Mouse (Mus musculus) mature B cell (primary cell): ENCODE measurements around the gene Fastkd1.
"Not testable (repeated sequence)": the region's sequence is repeated elsewhere in the genome, so short reads cannot be mapped to it uniquely, and the experiment has no call there.

ENCODE experiments used
- in situ Hi-C: fragments of 300-500 bp; cut with MboI; formaldehyde crosslinking; loops from 2 replicates; pipeline ENCODE4 v1.14.3; 2019

Gene Fastkd1

DNA sequence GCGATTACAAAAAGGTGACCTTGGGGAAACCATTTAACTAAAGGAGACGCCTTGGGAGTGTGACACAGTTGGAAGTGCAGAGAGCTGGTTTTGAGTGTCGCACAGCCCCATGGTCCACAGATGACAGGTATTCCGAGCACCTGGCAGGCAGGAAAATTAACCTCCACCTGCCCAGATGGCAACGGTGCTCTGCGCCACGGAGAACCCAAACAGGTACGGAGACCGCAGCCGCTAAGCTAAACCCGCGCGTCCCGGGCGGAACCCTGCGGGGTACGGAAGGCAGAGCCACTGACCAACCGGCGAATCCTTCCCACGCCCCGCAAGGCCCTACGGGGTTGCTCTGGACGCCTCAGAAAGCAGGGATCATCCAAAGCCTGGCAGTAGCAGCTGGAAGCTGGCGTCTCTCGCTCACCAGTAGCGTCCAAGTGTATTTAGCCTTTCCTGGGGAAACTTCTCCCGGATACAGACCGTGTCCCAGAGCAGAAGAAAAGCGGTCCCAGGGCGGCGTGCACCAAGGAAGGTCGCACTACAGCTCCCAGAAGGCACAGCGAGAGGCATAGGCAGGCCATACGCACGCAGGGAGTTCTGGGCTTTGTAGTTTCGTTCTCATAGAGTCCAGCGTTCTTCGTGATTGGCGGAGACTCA, at the start of gene Fastkd1:
Gene Fastkd1 (minus strand): TSS at position 536 of the 645 bp plus-strand sequence.
- in situ Hi-C loops = loop anchor here (25.0 kb wide), 1 partner anchor 1499 kb away; the partner anchor contains the start of gene Dync1i2

DNA sequence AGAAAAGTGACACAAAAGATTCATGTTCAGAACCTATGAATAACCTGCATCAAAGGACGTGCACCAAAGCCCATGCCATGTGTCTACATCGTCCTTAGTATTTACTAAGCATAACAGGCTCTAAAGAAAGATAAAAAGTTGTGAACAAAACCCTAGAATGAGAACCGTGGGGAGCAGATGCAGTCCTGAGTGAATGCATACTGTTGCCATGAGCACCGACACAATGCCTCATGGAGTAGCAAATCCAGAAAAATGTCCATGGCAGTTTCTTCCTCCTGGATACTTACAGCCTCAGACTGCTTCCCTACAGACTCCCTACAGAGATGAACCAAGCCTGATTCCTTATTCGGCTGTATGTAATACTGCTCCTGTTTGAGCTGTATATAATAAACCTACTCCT, 47.7 kb upstream of the Fastkd1 start:
- in situ Hi-C loops = no loop called here

DNA sequence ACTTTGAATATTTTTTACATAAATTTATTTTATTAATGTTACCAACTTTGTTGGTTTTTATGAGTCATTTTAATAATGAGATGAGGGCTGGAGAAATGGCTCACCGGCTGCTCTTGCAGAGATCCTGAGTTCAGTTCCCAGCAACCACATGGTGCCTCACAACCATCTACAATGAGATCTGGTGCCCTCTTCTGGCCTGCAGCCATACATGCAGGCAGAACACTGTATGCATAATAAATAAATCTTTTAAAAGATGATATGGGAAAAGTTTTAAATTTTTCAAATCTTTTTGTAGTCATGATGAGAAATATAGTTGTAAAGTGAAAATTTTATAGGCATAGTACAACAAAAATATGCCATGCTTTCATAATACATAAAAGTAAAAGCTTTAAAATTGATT, 31.8 kb upstream of the Fastkd1 start:
- in situ Hi-C loops = no loop called here

DNA sequence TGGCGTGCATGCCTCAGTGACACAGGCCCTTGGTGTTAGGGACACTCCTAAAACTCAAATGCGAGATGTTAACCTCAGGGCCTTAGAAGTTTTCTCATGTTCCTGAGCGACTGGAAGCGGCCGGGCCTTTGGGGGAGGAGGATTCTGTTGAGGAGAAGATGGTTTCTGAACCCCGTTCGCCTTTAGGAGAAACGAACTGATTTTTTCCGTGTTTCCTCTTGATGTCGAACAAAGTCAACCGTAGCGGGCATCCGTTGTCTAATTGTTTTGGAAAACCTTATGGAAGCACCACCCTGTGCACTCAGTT, 10.2 kb upstream of the Fastkd1 start:
- in situ Hi-C loops = loop anchor here (25.0 kb wide), 1 partner anchor 1489 kb away; the partner anchor contains the start of gene Dync1i2

DNA sequence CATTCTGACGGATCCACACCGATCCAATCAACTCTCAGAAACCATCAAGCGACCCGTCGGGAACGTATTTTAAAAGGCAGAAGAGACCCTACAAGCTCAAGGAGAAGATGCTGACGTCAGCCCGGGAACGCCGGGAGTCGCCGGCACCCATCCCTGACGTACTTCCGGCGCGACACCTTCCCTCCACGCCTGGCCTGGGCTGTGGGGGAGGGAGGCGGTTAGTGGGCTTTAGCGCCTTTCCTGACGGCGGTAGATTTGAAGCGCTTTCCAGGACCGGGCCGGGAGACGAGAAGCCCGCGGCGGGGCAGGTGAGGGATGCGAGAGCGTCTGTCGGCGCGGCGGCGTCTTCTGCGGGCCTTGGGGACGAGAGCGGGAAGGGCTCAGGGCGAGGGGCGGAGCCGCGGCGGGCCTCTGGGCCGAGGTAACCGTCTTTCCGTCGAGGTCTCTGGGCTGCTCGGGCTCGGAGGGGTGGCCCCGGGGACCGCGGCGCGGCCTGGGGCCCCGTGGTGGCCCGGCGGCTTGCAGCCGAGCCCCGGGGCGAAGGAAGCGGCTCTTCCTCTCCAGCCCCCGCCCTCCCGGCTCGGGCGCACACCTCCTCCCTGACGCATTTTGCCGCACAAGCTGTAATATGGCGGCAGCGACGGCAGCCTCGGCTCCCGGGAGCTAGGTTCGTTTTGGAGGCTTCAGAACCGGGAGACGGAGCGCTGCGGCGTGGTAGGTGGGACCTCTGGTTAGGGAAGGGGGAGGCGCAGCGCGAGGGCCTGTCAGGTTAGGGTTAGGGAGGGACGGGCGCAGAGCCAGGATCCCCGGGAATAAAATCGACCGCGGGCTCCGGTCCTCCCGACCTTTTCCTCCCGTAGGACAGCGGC, 9.6 kb upstream of the Fastkd1 start:
- in situ Hi-C loops = loop anchor here (25.0 kb wide), 1 partner anchor 1489 kb away; the partner anchor contains the start of gene Dync1i2

DNA sequence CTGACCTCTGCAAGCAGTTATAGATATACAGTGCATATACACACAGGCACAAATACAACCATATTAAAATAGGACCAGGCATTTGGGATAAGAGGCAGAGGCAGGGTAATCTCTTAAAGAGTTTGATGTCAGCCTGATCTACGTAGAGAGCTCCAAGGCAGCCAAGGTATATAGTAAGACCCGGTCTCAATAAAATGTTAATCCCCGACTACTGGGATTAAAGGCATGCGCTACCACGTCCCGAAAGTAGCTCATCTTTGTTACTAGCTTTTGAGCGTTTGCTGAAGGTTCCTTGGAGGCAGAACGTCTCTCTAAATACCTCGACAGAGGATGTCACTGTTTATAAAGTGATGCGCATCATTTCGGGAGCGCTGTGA, 8.9 kb upstream of the Fastkd1 start, which contains the start of gene Ppig:
Gene Ppig (plus strand): TSS at position 273 of the 377 bp plus-strand sequence.
- in situ Hi-C loops = loop anchor here (25.0 kb wide), 1 partner anchor 1490 kb away; the partner anchor contains the start of gene Dync1i2

DNA sequence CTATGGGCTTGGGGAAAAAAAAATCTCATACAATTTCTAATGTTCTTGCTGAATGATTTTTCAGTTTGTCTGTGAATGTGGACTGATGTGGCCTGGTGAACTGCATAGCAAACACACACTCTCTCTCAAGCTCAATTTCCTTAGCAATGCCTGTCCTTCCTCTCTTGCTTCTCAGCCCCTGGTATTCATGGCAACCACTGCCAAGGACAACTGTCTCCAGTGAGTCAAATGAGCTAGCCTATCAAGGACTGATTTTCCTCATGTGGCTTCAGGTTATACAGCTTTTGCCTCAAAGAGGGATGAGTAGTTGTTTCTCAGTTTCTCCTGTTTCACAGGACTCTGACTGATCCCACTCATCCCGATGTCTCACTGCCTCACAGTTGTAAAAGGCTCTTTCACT, 5.8 kb upstream of the Fastkd1 start:
- in situ Hi-C loops = loop anchor here (25.0 kb wide), 1 partner anchor 1493 kb away; the partner anchor contains the start of gene Dync1i2

DNA sequence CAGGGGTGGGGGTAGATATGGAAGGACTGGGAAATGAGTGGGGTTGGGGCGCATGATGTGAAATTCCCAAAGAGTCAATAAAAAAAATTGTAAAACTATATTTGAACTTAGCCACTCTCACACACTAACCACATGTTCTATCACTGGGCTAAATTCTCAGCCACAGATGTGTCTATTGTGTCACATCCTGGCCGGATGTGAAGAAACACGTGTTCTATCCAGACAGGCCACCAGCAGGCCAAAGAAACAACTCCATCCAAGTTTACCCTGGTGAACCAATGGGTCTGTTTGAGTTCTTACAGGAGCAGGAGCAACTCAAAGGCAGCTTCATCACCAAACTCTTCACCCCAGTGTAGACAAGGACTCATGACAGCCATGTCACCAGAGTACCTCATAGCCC, 3.2 kb upstream of the Fastkd1 start:
- in situ Hi-C loops = loop anchor here (25.0 kb wide), 1 partner anchor 1496 kb away; the partner anchor contains the start of gene Dync1i2

DNA sequence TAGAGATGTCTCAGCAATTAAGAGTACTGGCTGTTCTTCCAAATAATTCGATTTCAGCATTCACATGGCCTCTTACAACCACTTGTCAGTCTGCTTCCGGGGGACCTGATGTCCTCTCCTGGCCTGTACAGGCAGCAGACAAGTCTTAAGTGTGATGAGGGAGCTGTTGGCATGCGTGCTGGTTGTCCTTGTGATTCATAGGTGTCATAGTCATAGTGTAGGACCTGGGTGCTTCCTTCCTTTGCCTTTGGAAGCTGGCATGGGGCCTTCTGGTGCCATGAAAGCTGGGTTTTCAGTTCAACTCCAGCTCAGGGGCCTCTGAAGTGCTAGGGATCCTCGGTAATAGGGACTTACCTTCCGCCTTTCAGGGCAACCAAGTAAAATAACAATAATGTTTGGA, 810 bp upstream of the Fastkd1 start:
- in situ Hi-C loops = loop anchor here (25.0 kb wide), 1 partner anchor 1498 kb away; the partner anchor contains the start of gene Dync1i2

DNA sequence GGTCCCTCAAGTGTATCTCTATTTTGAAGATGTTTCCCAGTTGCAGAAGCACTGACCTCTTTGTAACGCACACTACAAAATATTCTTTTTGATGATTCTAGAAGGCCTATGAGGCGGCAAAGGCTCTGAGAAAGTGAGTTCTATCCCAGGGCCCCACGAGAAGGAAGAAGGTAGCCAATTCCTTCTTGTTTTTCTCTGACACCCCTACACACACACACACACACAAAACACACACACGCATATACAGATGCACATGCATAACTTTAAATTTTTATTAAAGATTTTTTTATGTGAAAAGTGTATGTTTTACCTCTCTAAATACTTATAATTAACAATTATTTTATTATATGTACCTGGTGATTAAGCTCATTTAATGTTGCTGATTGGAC, 304 bp upstream of the Fastkd1 start:
- in situ Hi-C loops = loop anchor here (25.0 kb wide), 1 partner anchor 1499 kb away; the partner anchor contains the start of gene Dync1i2

DNA sequence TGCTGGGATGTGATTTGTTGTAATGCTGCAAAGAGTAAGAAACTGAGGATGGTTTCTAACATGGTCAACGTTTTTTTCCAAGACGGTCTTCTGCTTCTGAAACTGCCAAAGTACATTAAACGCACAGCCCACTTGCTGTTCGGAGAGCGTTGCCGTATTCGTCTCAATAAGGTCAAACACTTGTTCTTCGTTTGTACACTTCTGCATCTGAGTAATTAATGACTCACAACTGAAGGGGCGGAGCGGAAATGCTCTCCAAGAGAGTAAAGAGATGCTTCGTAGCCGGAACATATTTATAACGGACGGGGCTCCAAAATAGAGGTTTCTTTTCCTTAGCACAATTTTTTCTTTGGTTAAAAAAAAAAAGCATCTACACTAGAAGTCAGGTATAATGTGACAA, 1.1 kb downstream of the Fastkd1 start:
- in situ Hi-C loops = loop anchor here (25.0 kb wide), 1 partner anchor 1500 kb away; the partner anchor contains the start of gene Dync1i2

DNA sequence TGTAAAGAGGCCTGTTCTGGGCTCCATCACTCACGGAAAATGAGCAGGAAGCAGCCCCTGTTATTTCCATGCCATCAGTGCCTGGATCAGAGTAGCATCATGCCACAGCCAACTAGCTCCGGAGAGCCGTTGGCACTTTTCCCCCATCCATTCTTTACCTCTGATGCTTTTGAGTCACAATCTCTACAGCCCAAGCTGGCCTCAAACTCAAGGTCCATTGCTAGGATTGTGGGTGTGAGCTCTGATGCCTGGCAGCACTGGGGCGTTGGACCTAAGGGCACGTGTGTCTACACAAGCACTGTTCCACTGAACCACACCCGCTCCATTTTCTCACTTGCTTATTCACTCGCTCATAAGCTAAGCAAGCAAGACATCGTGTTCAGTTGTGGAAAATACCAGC, 12.9 kb downstream of the Fastkd1 start:
- in situ Hi-C loops = loop anchor here (25.0 kb wide), 1 partner anchor 1512 kb away; the partner anchor contains the start of gene Dync1i2

DNA sequence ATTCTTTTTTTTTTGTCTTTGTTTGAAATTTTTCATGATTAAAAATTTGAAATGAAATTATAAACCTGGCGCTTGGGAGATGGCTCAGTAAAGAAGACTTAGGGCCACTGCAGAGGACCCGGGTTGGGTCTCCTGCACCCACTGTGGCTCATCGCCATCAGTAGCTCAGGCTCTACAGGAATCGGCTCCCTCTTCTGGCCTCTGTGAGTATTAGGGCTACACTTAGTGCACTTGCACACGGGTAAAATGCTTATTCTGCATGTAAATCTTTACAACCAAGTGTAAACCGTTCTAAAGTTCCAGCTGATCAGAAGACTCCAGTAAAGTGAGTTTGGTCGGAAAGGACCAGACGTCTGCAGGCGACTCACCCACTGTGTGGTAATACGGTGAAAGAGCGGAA, 19.8 kb downstream of the Fastkd1 start:
- in situ Hi-C loops = no loop called here

DNA sequence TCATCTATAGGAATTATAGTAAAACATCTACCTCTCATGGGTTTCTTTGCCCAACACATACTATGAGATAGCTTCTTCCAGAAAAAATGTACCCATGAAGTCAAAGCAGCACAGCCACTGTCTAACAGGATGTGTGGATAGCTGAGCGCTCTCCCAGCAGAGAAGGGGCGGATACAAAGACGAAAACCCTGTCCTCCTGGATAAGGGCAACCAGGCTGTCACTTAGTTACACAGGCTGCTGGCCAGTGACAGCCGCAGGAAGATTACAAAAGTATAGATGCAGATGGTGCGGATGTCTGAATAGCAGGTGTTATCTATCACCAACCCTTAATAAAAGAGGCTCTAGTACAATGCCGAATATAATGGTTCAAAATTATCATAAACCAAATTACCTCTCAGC, 22.5 kb downstream of the Fastkd1 start:
- in situ Hi-C loops = no loop called here

DNA sequence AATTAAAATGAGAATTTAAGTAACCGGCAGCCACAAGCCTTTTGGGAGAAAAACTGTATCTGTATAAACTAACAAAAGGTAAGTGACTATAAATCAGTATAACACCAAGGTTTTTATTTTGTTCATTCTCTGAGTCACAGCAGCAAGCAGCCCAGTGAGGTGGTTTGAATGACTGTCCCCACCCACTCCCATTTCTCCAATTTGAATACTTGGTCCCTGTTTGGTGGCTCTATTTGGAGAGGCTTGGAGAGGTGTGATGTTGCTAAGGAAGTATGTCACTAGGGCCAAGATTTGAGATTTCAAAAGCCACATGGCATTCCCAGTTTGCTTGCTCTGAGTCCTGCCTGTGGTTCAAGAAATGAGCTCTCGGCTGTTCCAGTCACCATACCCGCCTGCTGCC, 23.1 kb downstream of the Fastkd1 start:
- in situ Hi-C loops = no loop called here

DNA sequence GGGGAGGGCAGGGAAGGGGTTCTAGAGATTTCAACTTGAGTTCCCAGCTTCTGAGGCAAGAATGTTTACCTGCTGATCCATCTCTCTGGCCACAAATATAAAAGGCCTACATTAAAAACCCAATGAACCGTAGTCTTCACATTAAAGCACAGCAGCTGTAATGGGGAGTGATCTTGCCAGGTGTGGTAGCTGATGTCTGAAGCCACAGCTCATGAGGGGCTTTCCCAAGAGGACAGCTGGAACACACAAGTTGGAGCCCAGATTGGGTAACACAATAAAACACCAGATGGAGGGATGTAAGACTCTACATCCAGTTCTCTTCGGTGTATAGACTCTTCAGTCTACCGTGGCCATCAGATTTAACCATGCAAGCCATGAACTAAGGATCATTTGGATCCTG, 28.8 kb downstream of the Fastkd1 start:
- in situ Hi-C loops = no loop called here

DNA sequence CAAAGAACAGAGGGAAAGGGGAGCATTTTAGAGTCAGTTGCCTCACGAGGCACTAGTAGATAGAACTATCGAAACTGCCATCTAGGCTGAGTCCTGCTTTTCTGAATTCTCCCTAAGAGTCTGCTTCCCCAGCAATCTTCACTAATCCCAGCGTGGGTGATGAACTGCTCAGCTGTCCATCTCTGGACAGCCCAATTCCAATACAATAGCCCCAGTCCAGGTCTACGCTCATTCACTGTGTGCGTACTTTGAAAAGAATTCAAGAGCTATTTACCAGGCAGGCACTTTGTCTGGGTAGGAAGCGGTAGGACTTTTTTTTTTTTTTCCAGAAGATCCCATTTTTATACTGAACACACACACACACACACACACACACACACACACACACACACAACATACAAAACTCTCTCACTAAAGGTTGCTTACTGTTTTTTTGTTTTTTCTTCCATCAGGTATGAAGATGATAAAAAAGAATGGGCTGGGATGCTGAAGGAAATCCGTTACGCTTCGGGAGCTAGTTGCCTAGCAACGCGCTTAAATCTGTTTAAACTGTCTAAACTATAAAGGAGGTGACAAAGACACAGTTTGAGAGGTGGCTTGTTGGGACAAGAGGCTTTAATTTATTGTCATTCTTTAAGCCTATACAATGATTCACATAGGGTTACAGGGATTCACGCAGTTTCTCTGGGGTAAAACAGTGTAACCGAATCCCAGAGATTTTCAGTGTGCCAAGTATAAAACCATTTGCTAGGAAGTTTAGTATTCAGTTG, 30.1 kb downstream of the Fastkd1 start:
- in situ Hi-C loops = no loop called here

DNA sequence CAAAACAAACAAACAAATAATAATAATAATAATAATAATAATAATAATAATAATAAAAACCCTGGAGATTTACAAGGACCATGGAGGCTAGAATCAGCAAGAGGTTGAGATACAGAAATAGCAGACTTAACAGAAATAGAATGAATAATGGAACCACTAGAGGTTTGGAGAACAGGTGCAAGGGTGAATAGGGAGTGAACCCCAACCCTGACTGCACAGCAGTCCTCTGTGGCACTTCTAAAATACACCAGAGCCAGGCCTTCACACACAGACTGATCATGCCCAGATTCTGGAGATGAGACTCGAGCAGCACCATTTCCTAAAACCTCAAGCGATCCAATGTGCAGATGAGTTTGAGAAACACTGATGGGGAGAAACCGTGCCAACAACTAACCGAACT, 31.4 kb downstream of the Fastkd1 start:
- in situ Hi-C loops = no loop called here

DNA sequence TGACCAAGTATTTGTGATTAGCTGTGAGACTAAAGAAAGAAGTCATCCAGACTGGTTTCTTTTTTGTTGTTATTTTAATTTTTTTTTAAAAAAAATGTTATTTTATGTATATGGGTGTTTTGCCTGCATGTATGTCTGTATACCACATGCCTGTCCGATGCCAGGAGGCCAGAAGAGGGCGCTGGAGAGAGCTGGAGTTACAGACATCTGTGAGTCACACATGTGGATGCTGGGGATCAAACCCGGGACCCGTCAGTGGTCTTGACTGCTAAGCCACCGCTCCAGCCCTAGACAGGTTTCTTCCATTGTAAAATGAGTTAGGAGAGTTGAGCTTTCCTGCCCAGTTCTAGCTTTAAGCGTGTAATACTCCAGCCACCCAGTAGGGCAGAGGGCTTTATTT, 33.3 kb downstream of the Fastkd1 start:
- in situ Hi-C loops = no loop called here

DNA sequence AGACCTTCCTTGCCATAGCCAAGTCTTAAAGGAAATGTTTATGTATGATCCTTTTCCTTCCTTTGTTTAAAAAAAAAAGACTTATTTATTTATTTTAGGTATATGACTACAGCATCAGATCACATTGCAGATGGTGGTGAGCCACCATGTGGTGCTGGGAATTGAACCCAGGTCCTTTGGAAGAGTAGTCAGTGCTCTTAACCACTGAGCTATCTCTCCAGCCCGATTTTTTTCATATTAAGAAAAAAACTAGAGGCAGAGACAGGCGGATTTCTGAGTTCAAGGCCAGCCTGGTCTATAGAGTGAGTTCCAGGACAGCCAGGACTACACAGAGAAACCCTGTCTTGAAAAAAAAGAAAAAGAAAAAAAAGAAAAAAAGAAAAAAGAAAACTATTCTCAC, 36.1 kb downstream of the Fastkd1 start:
- in situ Hi-C loops = not testable (repeated sequence)

DNA sequence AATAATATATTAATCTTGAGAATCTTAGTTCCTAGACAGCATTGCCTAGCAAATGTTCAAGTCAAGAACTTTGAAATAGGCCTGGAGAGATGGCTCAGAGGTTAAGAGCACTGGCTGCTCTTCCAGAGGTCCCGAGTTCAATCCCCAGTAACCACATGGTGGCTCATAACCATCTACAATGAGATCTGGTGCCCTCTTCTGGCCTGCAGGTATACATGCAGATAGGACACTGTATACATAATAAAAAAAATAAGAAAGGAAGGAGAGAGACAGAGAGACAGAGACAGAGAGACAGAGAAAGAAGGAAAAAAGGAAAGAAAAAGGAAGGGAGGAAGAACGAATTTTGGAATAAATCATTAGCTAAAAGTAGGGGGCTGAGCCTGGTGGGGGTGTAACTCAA, 36.6 kb downstream of the Fastkd1 start:
- in situ Hi-C loops = no loop called here

DNA sequence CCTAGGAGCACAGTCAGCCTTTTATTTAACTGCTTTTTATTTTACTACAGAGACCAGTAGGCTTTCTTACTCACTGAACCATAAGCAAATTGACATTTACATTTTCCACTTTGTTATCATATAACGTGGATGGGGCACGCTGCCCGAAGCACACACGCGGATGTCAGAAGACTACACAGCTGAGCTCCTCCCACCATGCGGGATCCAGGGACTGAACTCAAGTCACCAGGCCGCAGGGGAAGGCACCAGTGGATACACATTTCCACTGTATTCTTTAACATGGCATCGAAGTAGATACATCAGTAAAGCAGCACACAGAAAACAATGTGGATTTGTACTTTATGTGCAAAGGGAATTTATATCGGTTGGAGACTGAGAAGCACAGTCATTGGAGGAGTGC, 38.0 kb downstream of the Fastkd1 start:
- in situ Hi-C loops = no loop called here
